Mouse (Mus musculus): ENCODE data around the gene Vkorc1l1. TPM values are rescaled to one million over a fixed set of nuclear protein-coding genes. Genes with fewer than 3 reads are reported as not detected.

The Vkorc1l1 gene
- total RNA-seq, 2 experiments from 2014 or later: 44.9 to 50.8 TPM

GRCm38 (mm10) chr5:129940736-129941494 is 855 bp upstream of the Vkorc1l1 start:
- DNase-seq (ENCODE audit: low spot score in 2 of 2): no peak

- DNase-seq (ENCODE audit: low spot score in 2 of 2): peak; percentile 9 to 20
Observed at GRCm38 (mm10) chr5:129942073-129942939, 536 bp downstream of the Vkorc1l1 start.

GRCm38 (mm10) chr5:129943402-129943801 is 1.6 kb downstream of the Vkorc1l1 start:
- DNase-seq (ENCODE audit: low spot score in 2 of 2): no peak

- no peak for DNase-seq (ENCODE audit: low spot score in 2 of 2)
Observed at GRCm38 (mm10) chr5:129947528-129948033, 5.8 kb downstream of the Vkorc1l1 start.

GRCm38 (mm10) chr5:129952143-129952542 is 10.4 kb downstream of the Vkorc1l1 start:
- no peak for DNase-seq (ENCODE audit: low spot score in 2 of 2)

GRCm38 (mm10) chr5:129954473-129955254 is 12.9 kb downstream of the Vkorc1l1 start:
- no peak for DNase-seq (ENCODE audit: low spot score in 2 of 2)

- DNase-seq (ENCODE audit: low spot score in 2 of 2): no peak
Observed at GRCm38 (mm10) chr5:129955792-129956191, 14.0 kb downstream of the Vkorc1l1 start.

- DNase-seq (ENCODE audit: low spot score in 2 of 2): no peak
Observed at GRCm38 (mm10) chr5:129963224-129963623, 21.5 kb downstream of the Vkorc1l1 start.

GRCm38 (mm10) chr5:129966448-129966847 is 24.7 kb downstream of the Vkorc1l1 start:
- DNase-seq (ENCODE audit: low spot score in 2 of 2): no peak

GRCm38 (mm10) chr5:129968417-129968816 is 26.6 kb downstream of the Vkorc1l1 start:
- no peak for DNase-seq (ENCODE audit: low spot score in 2 of 2)

- DNase-seq (ENCODE audit: low spot score in 2 of 2): no peak
Observed at GRCm38 (mm10) chr5:129971491-129971890, 29.7 kb downstream of the Vkorc1l1 start.

GRCm38 (mm10) chr5:129974354-129974753 is 32.6 kb downstream of the Vkorc1l1 start:
- no peak for DNase-seq (ENCODE audit: low spot score in 2 of 2)

GRCm38 (mm10) chr5:129974866-129975311 is 33.1 kb downstream of the Vkorc1l1 start:
- DNase-seq (ENCODE audit: low spot score in 2 of 2): no peak

- no peak for DNase-seq (ENCODE audit: low spot score in 2 of 2)
Observed at GRCm38 (mm10) chr5:129977768-129978167, 36.0 kb downstream of the Vkorc1l1 start.

GRCm38 (mm10) chr5:129978608-129979007 is 36.8 kb downstream of the Vkorc1l1 start:
- DNase-seq (ENCODE audit: low spot score in 2 of 2): no peak

- DNase-seq (ENCODE audit: low spot score in 2 of 2): no peak
Observed at GRCm38 (mm10) chr5:129980216-129980615, 38.4 kb downstream of the Vkorc1l1 start.

- DNase-seq (ENCODE audit: low spot score in 2 of 2): no peak
Observed at GRCm38 (mm10) chr5:129989376-129989775, 47.6 kb downstream of the Vkorc1l1 start.

GRCm38 (mm10) chr5:129991898-129992297 is 50.1 kb downstream of the Vkorc1l1 start:
- no peak for DNase-seq (ENCODE audit: low spot score in 2 of 2)

- DNase-seq (ENCODE audit: low spot score in 2 of 2): no peak
Observed at GRCm38 (mm10) chr5:129993374-129993773, 51.6 kb downstream of the Vkorc1l1 start.

- DNase-seq (ENCODE audit: low spot score in 2 of 2): no peak
Observed at GRCm38 (mm10) chr5:129994989-129995388, 53.2 kb downstream of the Vkorc1l1 start.

- DNase-seq (ENCODE audit: low spot score in 2 of 2): no peak
Observed at GRCm38 (mm10) chr5:129997700-129998099, 55.9 kb downstream of the Vkorc1l1 start.
